Mouse (Mus musculus): ENCODE results near the gene Rnf4. TPM values are rescaled to one million over a fixed set of nuclear protein-coding genes. Genes with fewer than 3 reads are reported as not detected.

Rnf4 gene
- polyA plus RNA-seq, 1 experiment from 2014 or later, result 138 TPM

DNA sequence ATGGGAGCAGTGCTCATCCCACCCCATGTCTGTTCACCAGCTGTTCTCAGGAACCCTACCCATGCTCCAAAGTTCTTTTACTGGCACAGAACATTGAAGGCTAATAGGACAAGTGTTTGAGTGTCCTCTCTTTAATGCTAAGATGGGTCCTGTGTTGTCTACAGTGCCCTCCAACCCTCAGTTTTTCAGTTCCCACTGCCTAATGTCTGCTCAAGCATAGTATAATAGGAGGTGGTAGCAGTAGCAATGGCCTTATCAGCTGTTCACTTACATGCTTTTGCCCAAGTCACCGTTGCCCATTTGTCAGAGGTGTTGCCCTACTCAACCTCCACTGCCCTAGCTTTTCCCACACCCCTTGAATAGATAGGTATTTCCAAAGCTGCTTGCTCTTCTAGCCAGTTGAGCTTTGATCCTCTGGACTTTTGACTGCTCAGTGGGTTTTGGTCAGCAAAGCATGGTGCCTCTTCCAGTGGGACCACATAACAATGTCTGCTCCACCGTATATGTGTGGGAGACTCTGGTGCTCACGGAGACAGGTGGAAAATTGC is 16.1 kb downstream of the Rnf4 start:
- 95% methylated on average over 3 of the region's 3 CpGs for WGBS
- peaks cover 61% of the 10 kb centered on the region for H3K36me3 ChIP-seq

DNA sequence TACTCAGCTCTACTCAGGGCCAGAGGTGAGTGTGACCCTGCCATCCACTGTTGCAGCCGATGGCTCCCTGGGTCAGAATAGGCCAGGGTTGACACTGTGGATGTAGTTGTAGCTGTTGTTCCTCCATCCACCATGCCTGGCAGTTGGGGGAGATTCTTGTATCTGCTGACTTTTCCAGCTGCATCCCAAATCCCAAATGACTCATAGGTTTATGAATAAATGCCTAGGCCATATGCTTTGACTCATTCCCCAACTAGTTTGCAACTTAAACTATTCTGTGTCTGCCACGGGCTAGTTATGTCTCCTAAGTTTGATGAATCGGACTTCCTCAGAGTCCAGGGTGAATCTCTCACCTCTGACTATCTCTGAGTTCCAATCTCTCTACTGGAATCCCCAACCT is 24.2 kb downstream of the Rnf4 start:
- Histone ChIP-seq H3K27ac (no peak overlapping the region), H3K4me3 (replicated peaks) (no peak overlapping the region), H3K4me2 (no peak overlapping the region), H3K36me3 (peaks cover 10% of the 10 kb centered on the region), H3K4me1 (no peaks in the 10 kb centered on the region), H3K27me3 (replicated peaks) (no peaks in the 10 kb centered on the region), H3K9ac (no peak overlapping the region), H3K9me3 (no peaks in the 10 kb centered on the region)
- ATAC-seq (ENCODE audit: insufficient read depth, low FRiP score, low read depth), result no peak
- 82% methylated on average over 3 of the region's 3 CpGs for WGBS

More for the DNA sequence above, 16.1 kb downstream of the Rnf4 start:
- ATAC-seq (ENCODE audit: insufficient read depth, low FRiP score, low read depth), result no peak
- Histone ChIP-seq H3K4me2 (no peak overlapping the region), H3K27ac (no peak overlapping the region), H3K9ac (no peak overlapping the region), H3K4me1 (no peaks in the 10 kb centered on the region), H3K4me3 (replicated peaks) (no peak overlapping the region), H3K27me3 (replicated peaks) (no peaks in the 10 kb centered on the region), H3K9me3 (no peaks in the 10 kb centered on the region)

DNA sequence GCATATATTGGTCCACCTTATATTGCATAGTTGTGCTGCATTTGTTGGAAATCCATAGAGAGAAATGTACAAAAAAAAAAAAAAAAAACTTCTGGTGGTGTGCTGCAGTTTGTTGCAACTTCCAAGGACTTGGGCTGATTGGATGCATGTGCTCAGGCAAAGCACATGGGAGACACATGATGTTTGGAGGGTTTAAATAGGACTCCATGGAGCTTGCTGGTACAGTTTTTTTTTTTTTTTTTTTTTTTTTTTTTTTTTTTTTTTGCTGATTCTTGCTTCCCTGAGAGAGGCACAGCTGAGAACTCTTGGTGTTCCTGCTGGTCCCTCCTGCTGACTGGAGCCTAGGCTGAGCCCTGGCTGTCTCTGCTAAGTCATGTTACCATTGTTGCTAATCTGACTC is 27.0 kb downstream of the Rnf4 start:
- Histone ChIP-seq H3K27me3 (replicated peaks) (no peaks in the 10 kb centered on the region), H3K4me2 (no peak overlapping the region), H3K4me1 (no peaks in the 10 kb centered on the region), H3K27ac (no peak overlapping the region), H3K36me3 (peaks cover 3% of the 10 kb centered on the region; the same call in 1 of the 2 replicates), H3K9me3 (no peaks in the 10 kb centered on the region), H3K9ac (no peak overlapping the region), H3K4me3 (replicated peaks) (no peak overlapping the region)
- no peak for ATAC-seq (ENCODE audit: insufficient read depth, low FRiP score, low read depth)

DNA sequence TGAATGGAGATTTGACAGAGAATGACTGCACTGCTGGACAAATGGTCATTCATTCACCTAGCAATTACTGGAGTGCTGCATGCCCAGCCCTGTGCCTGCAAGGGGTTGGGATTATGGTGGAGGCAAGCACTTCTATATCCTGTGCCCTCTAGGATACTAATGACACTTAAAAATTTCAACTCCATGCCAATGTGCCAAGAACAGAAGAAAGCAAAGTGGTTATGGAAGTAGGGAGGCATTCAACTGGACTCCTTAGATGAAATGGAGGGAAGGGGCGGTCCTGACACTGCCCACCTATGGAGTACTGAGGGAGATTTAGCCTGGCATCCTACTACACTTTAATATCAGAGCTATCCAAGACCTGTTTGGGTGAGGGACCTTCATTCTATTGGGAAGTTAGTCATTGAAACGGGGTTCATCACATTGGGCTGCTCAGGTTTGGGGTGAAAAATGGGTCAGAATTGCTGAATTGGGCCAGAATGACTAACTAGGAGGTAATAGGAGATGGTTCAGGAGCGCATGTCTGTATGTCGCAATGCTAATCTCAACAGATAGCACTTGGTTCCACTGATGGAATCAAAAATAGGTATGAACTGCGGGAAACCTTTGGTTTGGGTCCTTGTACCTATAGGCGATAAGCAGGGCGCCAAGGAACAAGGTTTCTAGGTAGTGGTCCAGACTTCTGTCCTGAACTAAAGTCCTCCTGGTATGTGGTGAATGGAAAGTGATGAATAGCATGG is 32.6 kb downstream of the Rnf4 start:
- Histone ChIP-seq H3K36me3 (no peaks in the 10 kb centered on the region), H3K27me3 (replicated peaks) (no peaks in the 10 kb centered on the region), H3K27ac (peak overlapping the region; percentile 74), H3K4me3 (replicated peaks) (peak overlapping the region; percentile 86), H3K9ac (peak overlapping the region; percentile 41; the same call in 1 of the 2 replicates), H3K4me1 (peaks cover 16% of the 10 kb centered on the region), H3K9me3 (no peaks in the 10 kb centered on the region), H3K4me2 (peak overlapping the region; percentile 59)
- 68% methylated on average over 7 of the region's 7 CpGs for WGBS
- no peak for ATAC-seq (ENCODE audit: insufficient read depth, low FRiP score, low read depth)

DNA sequence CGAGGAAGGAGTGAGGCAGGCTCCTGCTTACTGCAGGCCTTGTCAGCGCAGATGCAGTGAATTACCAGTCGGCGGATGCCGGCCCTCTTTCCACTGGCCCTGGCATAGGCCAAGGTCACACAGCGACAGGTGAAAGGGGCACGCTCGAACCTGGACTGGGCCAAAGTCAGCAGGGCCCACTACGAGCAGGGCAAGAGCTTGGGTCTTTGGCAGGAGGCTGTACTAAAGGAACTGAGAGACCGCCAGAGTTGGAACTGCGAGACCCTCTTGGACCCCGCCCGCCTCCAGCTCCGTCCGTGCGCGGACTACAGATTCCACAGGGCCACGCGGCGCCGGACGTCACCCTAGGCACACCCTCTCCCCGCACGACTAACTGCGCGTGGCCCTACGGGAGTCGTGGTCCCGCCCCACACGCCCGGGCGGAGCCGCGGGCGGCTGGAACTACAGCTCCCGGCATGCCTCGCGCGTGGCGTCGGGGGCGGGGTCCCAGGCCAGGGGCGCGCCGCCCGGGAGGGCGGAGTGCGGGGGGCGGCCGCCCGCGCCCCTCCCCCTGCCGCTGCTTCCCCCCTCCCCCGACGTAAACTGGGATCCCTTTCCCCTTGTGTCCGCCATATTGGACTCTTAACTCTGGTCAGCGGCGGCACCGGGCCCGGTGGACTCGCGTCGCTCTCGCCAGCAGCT is 33.4 kb downstream of the Rnf4 start, which contains the start of gene Fam193a:
Gene Fam193a, plus strand, starts transcription at position 593 of the 681 bp plus-strand sequence.
- peak; percentile 100 for ATAC-seq (ENCODE audit: insufficient read depth, low FRiP score, low read depth)
- WGBS, result under 1% methylated on average over 55 of the region's 64 CpGs
- peak within 1 kb of the TSS; percentile 74 for H3K27ac ChIP-seq

DNA sequence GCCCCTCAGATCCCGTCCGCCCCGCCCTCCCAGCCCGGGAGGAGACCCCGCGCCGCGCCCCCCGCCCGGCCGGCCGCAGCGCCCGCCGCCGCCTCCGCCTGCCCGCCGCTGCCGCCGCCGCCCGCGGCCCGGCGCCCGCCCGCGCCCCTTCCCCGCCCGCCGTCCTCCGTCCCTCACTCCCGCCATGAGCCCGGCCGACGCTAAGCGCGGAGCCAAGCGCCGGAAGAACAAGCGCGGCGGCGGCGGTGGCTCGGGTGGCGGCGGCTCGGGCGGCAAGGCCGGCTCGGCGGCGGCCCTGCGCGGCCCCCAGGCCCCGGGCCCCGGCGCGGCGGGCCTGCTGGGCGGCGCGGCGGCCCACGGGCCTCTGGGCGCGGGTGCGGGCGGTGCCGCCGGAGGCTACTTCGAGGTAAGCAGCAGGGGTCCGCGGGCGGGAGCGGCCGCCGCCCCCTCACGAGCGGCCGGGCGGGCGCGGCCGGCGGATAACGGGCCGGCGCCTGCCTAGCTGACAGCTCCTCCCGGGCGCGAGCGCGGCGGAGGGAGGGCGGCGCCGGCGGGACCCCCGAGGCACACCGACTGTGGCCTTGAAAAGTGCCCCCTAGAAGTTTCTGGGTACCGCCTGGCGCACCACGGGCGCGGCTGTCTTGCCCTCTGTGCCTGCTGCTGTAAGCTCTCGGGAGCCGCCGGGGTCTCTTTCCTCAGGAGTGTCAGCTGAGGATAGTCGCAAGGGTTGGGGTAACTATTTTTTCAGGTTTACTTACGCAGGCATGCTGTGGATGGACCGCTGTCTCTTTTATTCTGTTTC is 34.1 kb downstream of the Rnf4 start:
- peaks cover 16% of the 10 kb centered on the region for H3K4me1 ChIP-seq
- H3K4me2 ChIP-seq, result peak overlapping the region; percentile 64
- peak overlapping the region; percentile 86 for H3K4me3 ChIP-seq (replicated peaks)
- no peaks in the 10 kb centered on the region for H3K27me3 ChIP-seq (replicated peaks)
- H3K9ac ChIP-seq, result peak overlapping the region; percentile 83
- ATAC-seq (ENCODE audit: insufficient read depth, low FRiP score, low read depth), result no peak
- H3K9me3 ChIP-seq, result no peaks in the 10 kb centered on the region
- H3K36me3 ChIP-seq, result no peaks in the 10 kb centered on the region
- WGBS, result under 1% methylated on average over 79 of the region's 114 CpGs
- H3K27ac ChIP-seq, result peak overlapping the region; percentile 57; the same call in 1 of the 2 replicates

More for the DNA sequence above, 33.4 kb downstream of the Rnf4 start, which contains the start of gene Fam193a:
- H3K4me1 ChIP-seq, result peaks cover 16% of the 10 kb centered on the region
- no peaks in the 10 kb centered on the region for H3K36me3 ChIP-seq
- no peaks in the 10 kb centered on the region for H3K9me3 ChIP-seq
- H3K27me3 ChIP-seq (replicated peaks), result no peaks in the 10 kb centered on the region
- peak within 1 kb of the TSS; percentile 86 for H3K4me3 ChIP-seq (replicated peaks)
- H3K9ac ChIP-seq, result peak within 1 kb of the TSS; percentile 83
- H3K4me2 ChIP-seq, result peak within 1 kb of the TSS; percentile 64

DNA sequence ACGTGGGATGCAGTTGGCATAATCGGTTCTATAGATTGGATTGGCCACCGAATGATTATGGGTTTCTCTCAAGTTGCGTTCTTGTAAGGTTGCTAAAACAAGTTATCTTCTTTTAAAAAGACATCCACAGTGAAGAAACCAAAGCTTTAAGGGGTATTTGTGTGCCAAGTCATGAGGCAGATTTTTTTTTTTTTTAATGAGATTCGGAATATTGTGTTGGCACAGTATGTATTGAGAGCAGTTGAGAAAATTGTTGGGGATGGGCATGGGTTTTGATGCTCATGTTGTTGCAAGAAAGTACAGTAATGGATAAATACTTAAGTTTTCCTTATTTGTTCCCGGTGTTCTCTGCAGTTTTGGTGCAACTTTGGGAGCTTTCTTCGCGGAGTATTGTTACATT is 34.8 kb downstream of the Rnf4 start:
- Histone ChIP-seq H3K4me2 (peak overlapping the region; percentile 64), H3K9ac (peak overlapping the region; percentile 83), H3K4me1 (peaks cover 16% of the 10 kb centered on the region), H3K27ac (no peak overlapping the region), H3K4me3 (replicated peaks) (peak overlapping the region; percentile 86), H3K9me3 (no peaks in the 10 kb centered on the region), H3K27me3 (replicated peaks) (no peaks in the 10 kb centered on the region), H3K36me3 (no peaks in the 10 kb centered on the region)
- no peak for ATAC-seq (ENCODE audit: insufficient read depth, low FRiP score, low read depth)
- WGBS, result 18% methylated on average over 8 of the region's 8 CpGs

DNA sequence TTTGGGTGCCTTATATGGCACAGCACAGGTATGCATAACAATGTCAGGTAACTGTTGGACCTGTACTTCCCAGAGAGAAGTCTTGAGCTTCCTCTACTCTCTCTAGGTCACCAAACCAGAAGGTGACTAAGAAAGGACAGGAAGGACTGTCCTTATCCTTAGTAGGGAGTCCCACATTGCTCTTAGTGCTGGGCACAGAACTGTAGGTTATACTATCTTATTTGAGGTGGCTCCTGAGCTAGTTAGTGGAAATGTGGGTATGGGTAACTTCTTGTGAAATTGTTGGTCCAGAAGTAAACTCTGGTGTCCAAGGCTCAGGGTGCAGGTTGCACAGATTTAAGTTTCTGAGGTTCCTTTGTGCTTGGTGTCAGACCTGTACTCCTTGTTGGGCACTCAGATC is 36.1 kb downstream of the Rnf4 start:
- no peak overlapping the region for H3K4me3 ChIP-seq (replicated peaks)
- ATAC-seq (ENCODE audit: insufficient read depth, low FRiP score, low read depth), result no peak
- no peaks in the 10 kb centered on the region for H3K9me3 ChIP-seq
- peaks cover 16% of the 10 kb centered on the region for H3K4me1 ChIP-seq
- H3K36me3 ChIP-seq, result no peaks in the 10 kb centered on the region
- H3K4me2 ChIP-seq, result no peak overlapping the region
- H3K27me3 ChIP-seq (replicated peaks), result no peaks in the 10 kb centered on the region
- H3K27ac ChIP-seq, result no peak overlapping the region
- no peak overlapping the region for H3K9ac ChIP-seq

DNA sequence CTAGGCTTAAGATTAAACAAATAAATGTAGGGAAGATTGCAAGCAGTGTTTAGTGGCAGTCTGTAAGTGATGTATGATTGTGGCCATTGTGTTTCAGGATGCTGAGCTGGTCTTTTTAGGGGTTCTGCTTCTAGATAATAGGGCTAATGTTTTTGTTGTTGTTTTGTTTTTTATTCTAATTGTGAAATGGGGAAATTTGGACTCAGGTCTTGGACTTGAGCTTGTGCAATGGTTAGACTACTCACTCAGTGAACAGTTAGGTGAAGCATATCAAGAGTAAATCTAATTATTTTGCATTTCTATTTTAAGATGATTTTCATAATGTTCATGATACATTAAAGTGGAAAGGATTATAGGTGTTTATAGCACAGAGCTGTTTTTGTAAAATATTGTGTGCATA is 36.5 kb downstream of the Rnf4 start:
- H3K4me1 ChIP-seq, result peaks cover 16% of the 10 kb centered on the region
- no peaks in the 10 kb centered on the region for H3K27me3 ChIP-seq (replicated peaks)
- no peak overlapping the region for H3K9ac ChIP-seq
- no peak overlapping the region for H3K27ac ChIP-seq
- no peak overlapping the region for H3K4me2 ChIP-seq
- H3K36me3 ChIP-seq, result no peaks in the 10 kb centered on the region
- ATAC-seq (ENCODE audit: insufficient read depth, low FRiP score, low read depth), result no peak
- no peaks in the 10 kb centered on the region for H3K9me3 ChIP-seq
- no peak overlapping the region for H3K4me3 ChIP-seq (replicated peaks)

DNA sequence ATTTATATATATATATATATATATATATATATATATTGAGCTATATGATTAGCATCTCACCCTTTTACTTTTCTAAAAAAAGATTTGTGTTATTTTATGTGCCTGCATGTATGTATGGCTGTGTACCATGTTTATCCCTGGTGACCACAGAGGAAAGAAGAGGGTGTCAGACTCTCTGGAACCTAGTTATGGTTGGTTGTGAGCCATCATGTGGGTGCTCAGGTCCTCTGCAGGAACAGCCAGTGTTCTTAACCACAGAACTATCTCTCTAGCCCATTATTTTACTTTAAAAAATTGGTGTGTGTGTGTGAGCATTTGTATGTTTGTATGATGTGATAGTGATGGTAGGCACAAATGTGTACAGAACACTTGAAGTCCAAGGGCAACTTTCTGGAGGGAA is 42.7 kb downstream of the Rnf4 start:
- Histone ChIP-seq H3K9ac (no peak overlapping the region), H3K4me1 (no peaks in the 10 kb centered on the region), H3K4me3 (replicated peaks) (no peak overlapping the region), H3K27me3 (replicated peaks) (no peaks in the 10 kb centered on the region), H3K36me3 (no peaks in the 10 kb centered on the region), H3K9me3 (no peaks in the 10 kb centered on the region), H3K27ac (no peak overlapping the region), H3K4me2 (no peak overlapping the region)
- no peak for ATAC-seq (ENCODE audit: insufficient read depth, low FRiP score, low read depth)

DNA sequence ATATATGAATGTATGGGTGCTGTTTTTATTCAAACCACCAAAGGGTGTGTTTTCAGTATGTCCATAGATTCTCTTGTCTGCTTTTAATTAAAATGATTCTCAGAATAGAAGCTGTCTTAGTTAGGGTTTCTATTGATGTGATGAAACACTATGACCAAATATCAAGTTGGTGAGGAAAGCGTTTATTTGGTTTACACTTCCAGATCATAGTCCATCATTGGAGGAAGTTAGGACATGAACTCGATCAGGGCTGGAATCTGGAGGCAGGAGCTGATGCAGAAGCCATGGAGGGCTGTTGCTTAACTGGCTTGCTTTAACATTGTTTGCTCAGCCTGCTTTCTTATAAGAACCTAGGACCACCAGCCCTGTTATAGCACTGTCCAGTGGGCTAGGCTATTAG is 45.6 kb downstream of the Rnf4 start:
- no peak overlapping the region for H3K27ac ChIP-seq
- 0 out of 2 replicates have a peak, but pooled peaks cover 5% of the 10 kb centered on the region for H3K36me3 ChIP-seq
- H3K4me3 ChIP-seq (replicated peaks), result no peak overlapping the region
- no peak overlapping the region for H3K4me2 ChIP-seq
- ATAC-seq (ENCODE audit: insufficient read depth, low FRiP score, low read depth), result no peak
- WGBS, result 88% methylated on average over 2 of the region's 2 CpGs
- H3K27me3 ChIP-seq (replicated peaks), result no peaks in the 10 kb centered on the region
- no peak overlapping the region for H3K9ac ChIP-seq
- H3K4me1 ChIP-seq, result no peaks in the 10 kb centered on the region
- no peaks in the 10 kb centered on the region for H3K9me3 ChIP-seq

Data from stomach, embryonic 15.5 days (tissue).